Mouse (Mus musculus) cerebellum, adult 2 months (tissue): Measurements from ENCODE around the gene Gal3st3.

Experiments used
- CTCF ChIP-seq: fragments of 200-500 bp; IDR thresholded peaks from 2 replicates; pipeline ENCODE4 v1.5.1; 2011; ENCODE audit warnings: low read depth, mild to moderate bottlenecking, control low read depth, low read length, moderate library complexity, borderline replicate concordance; ENCODE audit not compliant: insufficient read depth
- POLR2A ChIP-seq: fragments of 200-500 bp; IDR thresholded peaks from 2 replicates; pipeline ENCODE4 v1.6.1; 2011; ENCODE audit warnings: low read length, control low read depth, borderline replicate concordance; ENCODE audit not compliant: insufficient read depth

GRCm38 (mm10) chr19:5273916-5274315 lies 24.2 kb upstream of the Gal3st3 start:
- TF ChIP-seq CTCF (no peak), POLR2A (no peak)
